Mouse (Mus musculus): ENCODE data around the gene Macf1.

DNA sequence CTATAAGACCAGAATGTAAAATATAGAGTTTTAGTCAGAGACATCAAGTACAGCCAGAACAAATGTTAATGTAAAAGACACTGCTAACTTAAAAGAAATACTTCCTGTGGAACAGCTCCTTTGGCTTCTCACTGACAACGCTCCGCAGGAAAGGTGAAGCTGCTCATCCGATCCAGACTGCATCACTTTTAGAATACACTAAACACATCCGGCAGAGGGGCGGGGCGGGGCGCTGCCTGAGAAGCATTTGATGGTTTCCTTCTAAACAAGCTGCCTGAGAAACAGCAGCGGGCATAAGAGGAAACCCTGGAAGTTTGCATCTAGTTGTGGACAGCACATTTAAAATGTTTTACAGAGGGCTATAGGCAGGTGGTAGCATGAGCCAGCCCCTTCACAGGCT is 328.2 kb downstream of the Macf1 start:
- TF ChIP-seq CTCF (conservative IDR thresholded peaks at IDR 0.05; ENCODE audit: low read length) (no peak), POU5F1 (IDR thresholded peaks at IDR 0.05; ENCODE audit: borderline replicate concordance, low read length) (no peak)

Measured in E14TG2a.4 (cell line).